Mouse (Mus musculus) lung, postnatal 0 days (tissue): Measurements from ENCODE around the gene Krt19. TPM values are rescaled to one million over a fixed set of nuclear protein-coding genes. Genes with fewer than 3 reads are reported as not detected.
A peak's percentile ranks its signal among the peaks of the same experiment; 100 is the strongest.

Experiments used
- ATAC-seq: fragments of 200-750 bp; cut with Nextera tagmentation; 2 replicates; pipeline ENCODE4 v1.8.0; 2017; ENCODE audit warnings: moderate library complexity
- DNase-seq: peaks from one replicate; pipeline ENCODE4 v3.0.0-alpha.2; 2016; ENCODE audit warnings: low spot score
- H3K27ac ChIP-seq: fragments of 300-500 bp; sonication (generic); 2 replicates; pipeline ENCODE4 v1.5.1; 2014; ENCODE audit warnings: antibody characterized with exemption, mild to moderate bottlenecking, low read length, mixed read lengths
- H3K27me3 ChIP-seq: fragments of 300-500 bp; sonication (generic); replicated peaks from 2 replicates; pipeline ENCODE4 v1.6.1; 2014; ENCODE audit warnings: low read length, mixed read lengths; ENCODE audit not compliant: insufficient read depth
- H3K36me3 ChIP-seq: fragments of 300-500 bp; sonication (generic); 2 replicates; pipeline ENCODE4 v1.6.1; 2014; ENCODE audit warnings: low read length, mixed read lengths; ENCODE audit not compliant: insufficient read depth
- H3K4me1 ChIP-seq: fragments of 300-500 bp; sonication (generic); 2 replicates; pipeline ENCODE4 v1.6.1; 2014; ENCODE audit warnings: antibody characterized with exemption, low read depth, low read length, mixed read lengths; ENCODE audit not compliant: insufficient read depth
- H3K4me2 ChIP-seq: fragments of 300-500 bp; sonication (generic); replicated peaks from 2 replicates; pipeline ENCODE4 v1.6.1; 2014; ENCODE audit warnings: low read depth, mild to moderate bottlenecking, low read length, moderate library complexity, mixed read lengths
- H3K4me3 ChIP-seq: fragments of 300-500 bp; sonication (generic); 2 replicates; pipeline ENCODE4 v1.5.1; 2014; ENCODE audit warnings: low read depth, low read length
- H3K9ac ChIP-seq: fragments of 300-500 bp; sonication (generic); replicated peaks from 2 replicates; pipeline ENCODE4 v1.6.1; 2014; ENCODE audit warnings: low read depth, mild to moderate bottlenecking
- H3K9me3 ChIP-seq: fragments of 300-500 bp; sonication (generic); 2 replicates; pipeline ENCODE4 v1.6.1; 2016; ENCODE audit warnings: low read length, mixed read lengths
- CTCF ChIP-seq: IDR thresholded peaks from 2 replicates; pipeline ENCODE4 v1.5.1; 2016; ENCODE audit warnings: antibody characterized with exemption, mild to moderate bottlenecking
- EP300 ChIP-seq: IDR thresholded peaks from 2 replicates; pipeline ENCODE4 v1.6.1; 2016; ENCODE audit warnings: antibody characterized with exemption, mild to moderate bottlenecking, control low read depth
- WGBS: fragments of 180-500 bp; shearing (Covaris S2); extraction: QIAGEN DNeasy Blood & Tissue Kit; methylation state at CpG from one replicate; pipeline ENCODE4 v1.1.7; 2014; 5-methylcytosine and 5-hydroxymethylcytosine counted together
- polyA plus RNA-seq: library from polyadenylated mRNA; unstranded; fragments of >200 nt; fragmentation: Nextera tagmentation; extraction: Ambion mirVana; gene quantifications from 2 replicates; pipeline ENCODE4 v1.2.1, GENCODE M21; 2015

The Krt19 gene
- 460 and 573 TPM in 2 replicates for polyA plus RNA-seq

DNA sequence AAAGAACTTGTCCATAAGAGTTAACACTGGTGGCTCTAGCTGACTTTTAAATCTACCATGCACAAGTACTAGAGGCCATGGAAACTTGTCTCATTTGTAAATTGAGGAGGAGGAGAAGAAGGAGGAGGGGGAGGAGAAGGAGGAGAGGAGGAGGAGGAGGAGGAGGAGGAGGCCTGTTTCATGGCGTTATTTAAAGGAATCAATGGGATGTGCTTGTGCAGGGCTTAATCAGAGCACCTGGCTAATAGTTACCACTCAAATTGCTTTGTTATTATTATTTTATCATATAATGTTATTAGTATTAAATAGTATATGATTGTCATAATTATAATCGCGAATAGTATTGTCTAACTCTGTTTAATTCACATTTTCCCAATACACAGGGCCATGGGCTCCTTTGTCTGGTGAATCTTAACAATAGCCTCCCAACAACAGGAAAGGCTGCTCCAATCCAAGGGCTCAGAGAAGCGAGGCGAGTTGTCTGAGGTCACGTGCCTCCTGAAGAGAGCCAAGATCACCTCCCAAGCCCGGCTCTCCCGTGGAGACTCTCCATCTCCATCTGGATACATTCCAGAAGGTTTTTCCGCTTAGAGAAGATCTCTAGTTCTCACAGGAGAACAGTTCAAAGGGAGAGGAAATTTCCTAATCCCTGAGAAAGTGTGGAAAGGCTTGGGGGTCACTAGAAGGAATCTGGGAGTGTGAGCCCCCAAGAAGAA is at the start of gene Krt19:
Gene Krt19 (minus strand): TSS at position 51 of the 716 bp plus-strand sequence.
- H3K36me3 ChIP-seq = no peaks in the 10 kb centered on the region
- no peak within 1 kb of the TSS for H3K9ac ChIP-seq
- TF ChIP-seq CTCF (no peak), EP300 (no peak)
- no peak within 1 kb of the TSS for H3K4me2 ChIP-seq
- peak; percentile 4 for DNase-seq
- H3K4me3 ChIP-seq = no peak within 1 kb of the TSS
- peaks cover 5% of the 10 kb centered on the region for H3K4me1 ChIP-seq
- ATAC-seq = no peak
- peaks cover 7% of the 10 kb centered on the region; the same call in 1 of the 2 replicates for H3K27me3 ChIP-seq
- WGBS = 31% methylated on average over 9 of the region's 9 CpGs
- H3K27ac ChIP-seq = peak within 1 kb of the TSS; percentile 27; the same call in 1 of the 2 replicates
- no peaks in the 10 kb centered on the region for H3K9me3 ChIP-seq

- no peak within 1 kb of the TSS for H3K27ac ChIP-seq
- no peaks in the 10 kb centered on the region for H3K27me3 ChIP-seq
- H3K4me3 ChIP-seq = no peak within 1 kb of the TSS
- 43% methylated on average over 8 of the region's 9 CpGs for WGBS
- no peaks in the 10 kb centered on the region for H3K36me3 ChIP-seq
- no peaks in the 10 kb centered on the region for H3K4me1 ChIP-seq
- TF ChIP-seq EP300 (no peak), CTCF (no peak)
- H3K9ac ChIP-seq = no peak within 1 kb of the TSS
- H3K4me2 ChIP-seq = no peak within 1 kb of the TSS
- DNase-seq (no peak), ATAC-seq (no peak)
- H3K9me3 ChIP-seq = no peaks in the 10 kb centered on the region
These were observed 44.5 kb upstream of the Krt19 start, which contains the start of gene Krt9 for GRCm38 (mm10) chr11:100192992-100193391. TSS of gene Krt9 (minus strand) at chr11:100193246.

DNA sequence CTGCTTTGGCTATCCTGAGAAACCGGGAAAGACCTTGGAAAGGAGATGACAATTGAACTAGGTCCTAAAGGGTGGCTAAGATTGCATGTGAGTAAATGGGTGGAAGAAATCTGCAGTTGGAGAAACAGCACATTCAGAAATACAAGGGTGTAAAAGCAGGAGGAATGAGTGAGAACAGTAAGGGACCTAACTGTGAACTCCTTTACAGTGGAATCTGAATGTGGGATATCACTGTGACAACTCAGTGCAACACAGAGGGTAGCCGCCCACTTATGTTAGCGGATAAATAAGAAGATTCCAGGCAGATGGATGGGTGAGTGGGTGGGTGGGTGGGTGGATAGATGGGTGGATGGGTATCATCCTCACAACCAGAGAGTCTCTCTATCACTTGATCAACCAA is 43.4 kb upstream of the Krt19 start:
- Histone ChIP-seq H3K27ac (no peak overlapping the region), H3K4me3 (no peak overlapping the region), H3K4me1 (no peaks in the 10 kb centered on the region), H3K9me3 (no peaks in the 10 kb centered on the region), H3K4me2 (no peak overlapping the region), H3K36me3 (no peaks in the 10 kb centered on the region), H3K9ac (no peak overlapping the region), H3K27me3 (no peaks in the 10 kb centered on the region)
- DNase-seq (no peak), ATAC-seq (no peak)
- no peak for TF ChIP-seq CTCF
- TF ChIP-seq EP300 = no peak
- whole genome bisulfite sequencing = 99% methylated on average over 3 of the region's 3 CpGs

GRCm38 (mm10) chr11:100186736-100187135 is 38.3 kb upstream of the Krt19 start:
- WGBS = 80% methylated on average over 8 of the region's 8 CpGs
- no peak for DNase-seq
- no peaks in the 10 kb centered on the region for H3K9me3 ChIP-seq
- no peak overlapping the region for H3K4me2 ChIP-seq
- no peak overlapping the region for H3K4me3 ChIP-seq
- no peaks in the 10 kb centered on the region for H3K36me3 ChIP-seq
- H3K4me1 ChIP-seq = no peaks in the 10 kb centered on the region
- no peaks in the 10 kb centered on the region for H3K27me3 ChIP-seq
- no peak for TF ChIP-seq CTCF
- no peak for TF ChIP-seq EP300
- H3K27ac ChIP-seq = no peak overlapping the region
- no peak overlapping the region for H3K9ac ChIP-seq
- ATAC-seq = no peak

GRCm38 (mm10) chr11:100181725-100182124 is 33.3 kb upstream of the Krt19 start:
- Histone ChIP-seq H3K27me3 (no peaks in the 10 kb centered on the region), H3K4me2 (no peak overlapping the region), H3K4me3 (no peak overlapping the region), H3K9me3 (no peaks in the 10 kb centered on the region), H3K27ac (no peak overlapping the region), H3K9ac (no peak overlapping the region), H3K4me1 (no peaks in the 10 kb centered on the region), H3K36me3 (no peaks in the 10 kb centered on the region)
- ATAC-seq (no peak), DNase-seq (no peak)
- no peak for TF ChIP-seq CTCF
- TF ChIP-seq EP300 = no peak
- 55% methylated on average over 7 of the region's 7 CpGs for WGBS

DNA sequence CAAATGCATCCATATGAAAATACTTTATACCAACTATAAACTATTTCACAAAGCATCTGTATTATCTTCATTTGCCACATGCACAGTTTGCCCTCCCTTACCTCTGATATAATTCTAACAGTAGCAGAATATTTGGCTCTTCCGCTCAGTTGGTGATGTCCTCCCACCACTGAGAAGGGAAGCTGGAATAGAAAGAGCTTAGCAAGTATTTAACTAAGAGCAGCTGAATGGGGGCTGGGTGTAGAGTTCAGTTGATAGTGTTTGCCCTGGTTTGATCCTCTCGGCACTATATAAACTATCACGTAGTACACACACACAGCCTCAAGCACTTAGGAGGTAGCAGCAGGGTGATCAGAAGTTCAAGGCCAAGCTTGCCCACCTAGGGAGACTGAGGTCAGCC is 30.8 kb upstream of the Krt19 start:
- Histone ChIP-seq H3K9me3 (no peaks in the 10 kb centered on the region), H3K4me1 (no peaks in the 10 kb centered on the region), H3K4me2 (no peak overlapping the region), H3K27me3 (no peaks in the 10 kb centered on the region), H3K4me3 (no peak overlapping the region), H3K27ac (no peak overlapping the region), H3K36me3 (no peaks in the 10 kb centered on the region), H3K9ac (no peak overlapping the region)
- ATAC-seq (no peak), DNase-seq (no peak)
- WGBS = 29% methylated on average over 3 of the region's 3 CpGs
- TF ChIP-seq EP300 = no peak
- TF ChIP-seq CTCF = no peak
